Mouse (Mus musculus) left cerebral cortex, adult 9 months (tissue): ENCODE results near the gene Cox17.

Source experiments
- DNase-seq, 2 experiments: peaks; one replicate each; pipeline ENCODE4 v3.0.0; 2022; ENCODE audit warnings: low spot score in 2 of 2

Gene Cox17

GRCm38 (mm10) chr16:38370633-38371374 is 24.0 kb downstream of the Cox17 start:
- no peak for DNase-seq

GRCm38 (mm10) chr16:38371705-38372296 is 25.0 kb downstream of the Cox17 start:
- DNase-seq = no peak

- no peak for DNase-seq
These were observed 26.1 kb downstream of the Cox17 start for GRCm38 (mm10) chr16:38372876-38373275.

GRCm38 (mm10) chr16:38373439-38373838 is 26.6 kb downstream of the Cox17 start:
- DNase-seq = no peak

GRCm38 (mm10) chr16:38373941-38374340 is 27.1 kb downstream of the Cox17 start:
- no peak for DNase-seq

- DNase-seq = no peak
These were observed 27.8 kb downstream of the Cox17 start for GRCm38 (mm10) chr16:38374379-38375140.

GRCm38 (mm10) chr16:38375182-38375581 is 28.4 kb downstream of the Cox17 start:
- no peak for DNase-seq

GRCm38 (mm10) chr16:38376163-38376840 is 29.5 kb downstream of the Cox17 start:
- DNase-seq = peak in 1 of 2 experiments; percentile 63

GRCm38 (mm10) chr16:38376841-38377249 is 30.1 kb downstream of the Cox17 start:
- DNase-seq = peak in 1 of 2 experiments; percentile 34

GRCm38 (mm10) chr16:38377546-38377945 is 30.8 kb downstream of the Cox17 start:
- DNase-seq = no peak

GRCm38 (mm10) chr16:38378591-38378990 is 31.8 kb downstream of the Cox17 start:
- no peak for DNase-seq

- DNase-seq = no peak
These were observed 32.3 kb downstream of the Cox17 start for GRCm38 (mm10) chr16:38379088-38379487.

- DNase-seq = no peak
These were observed 32.7 kb downstream of the Cox17 start for GRCm38 (mm10) chr16:38379493-38379892.

- no peak for DNase-seq
These were observed 33.1 kb downstream of the Cox17 start for GRCm38 (mm10) chr16:38379926-38380325.

- no peak for DNase-seq
These were observed 36.9 kb downstream of the Cox17 start for GRCm38 (mm10) chr16:38383683-38384082.

- no peak for DNase-seq
These were observed 38.4 kb downstream of the Cox17 start for GRCm38 (mm10) chr16:38385184-38385634.

- DNase-seq = no peak
These were observed 38.9 kb downstream of the Cox17 start for GRCm38 (mm10) chr16:38385700-38386099.

GRCm38 (mm10) chr16:38387389-38387788 is 40.6 kb downstream of the Cox17 start:
- no peak for DNase-seq

- no peak for DNase-seq
These were observed 42.0 kb downstream of the Cox17 start for GRCm38 (mm10) chr16:38388757-38389156.

GRCm38 (mm10) chr16:38389284-38389893 is 42.6 kb downstream of the Cox17 start:
- DNase-seq = no peak

- no peak for DNase-seq
These were observed 43.5 kb downstream of the Cox17 start for GRCm38 (mm10) chr16:38390322-38390721.
